Mouse (Mus musculus) megakaryocyte, embryonic 14.5 days (primary cell): ENCODE data around the gene Ttyh1. TPM values are rescaled to one million over a fixed set of nuclear protein-coding genes. Genes with fewer than 3 reads are reported as not detected.

Experiments
- H3K27me3 ChIP-seq: replicated peaks from 2 replicates; pipeline ENCODE3; 2012; ENCODE audit warnings: inconsistent platforms
- H3K36me3 ChIP-seq: replicated peaks from 2 replicates; pipeline ENCODE3; 2012; ENCODE audit warnings: low read length, inconsistent platforms, mixed read lengths
- H3K4me1 ChIP-seq: 2 replicates; pipeline ENCODE4 v1.6.1; 2012; ENCODE audit warnings: inconsistent platforms
- H3K4me3 ChIP-seq: replicated peaks from 2 replicates; pipeline ENCODE3; 2012; ENCODE audit warnings: moderate library complexity, mild to moderate bottlenecking, inconsistent platforms
- H3K9me3 ChIP-seq: 2 replicates; pipeline ENCODE4 v1.6.1; 2012; ENCODE audit warnings: inconsistent platforms
- FLI1 ChIP-seq: IDR thresholded peaks from 2 replicates; pipeline ENCODE4 v1.6.1; 2012; ENCODE audit warnings: low read length, inconsistent platforms, mixed read lengths
- GATA1 ChIP-seq: IDR thresholded peaks from 3 replicates; pipeline ENCODE4 v1.6.1; 2012; ENCODE audit warnings: mixed read lengths, low read length, inconsistent platforms, borderline replicate concordance
- polyA plus RNA-seq: library from polyadenylated mRNA; stranded (reverse); fragments of >175 nt; gene quantifications from 2 replicates; pipeline ENCODE4 v1.2.3, GENCODE M21; 2012; ENCODE audit warnings: low replicate concordance; ENCODE audit not compliant: insufficient read depth

The Ttyh1 gene
- polyA plus RNA-seq, 1 experiment = not detected

DNA sequence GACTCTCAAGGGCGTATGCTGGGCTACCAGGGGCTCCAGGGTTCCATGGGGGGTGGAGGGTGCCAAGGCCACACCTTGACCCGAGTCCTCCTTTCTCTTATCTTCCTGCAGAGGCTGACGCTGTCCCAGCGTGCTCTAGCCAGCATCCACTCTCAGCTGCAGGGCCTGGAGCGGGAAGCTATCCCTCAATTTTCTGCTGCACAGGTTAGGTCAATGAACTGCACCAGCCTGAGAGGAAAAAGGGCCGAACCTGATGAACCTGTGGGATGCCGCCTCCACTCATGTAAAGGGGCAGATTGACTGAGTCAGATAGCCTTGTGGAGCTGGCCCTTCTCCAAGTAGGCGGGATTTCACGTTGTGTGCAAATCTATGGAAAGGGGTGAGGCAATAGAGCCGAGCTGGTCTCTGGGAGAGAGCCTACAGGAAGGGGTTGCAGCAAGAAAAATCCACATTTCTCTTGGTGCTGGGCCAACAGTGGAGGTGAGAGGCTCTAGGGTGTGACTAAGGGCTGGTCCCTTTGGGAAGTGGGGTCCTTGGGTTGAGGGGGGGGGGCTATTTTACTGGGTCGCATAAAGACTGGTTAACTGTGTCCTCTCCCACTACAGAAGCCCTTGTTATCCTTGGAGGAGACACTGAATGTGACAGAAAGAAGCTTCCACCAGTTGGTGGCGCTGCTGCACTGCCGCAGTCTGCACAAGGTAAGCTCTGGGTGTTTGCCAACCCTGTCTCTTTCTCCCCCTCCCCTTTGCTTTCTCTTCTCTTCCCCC is 11.7 kb downstream of the Ttyh1 start:
- Histone ChIP-seq H3K27me3 (peaks cover 2% of the 10 kb centered on the region), H3K4me3 (peak overlapping the region; percentile 36), H3K9me3 (no peaks in the 10 kb centered on the region), H3K4me1 (peaks cover 61% of the 10 kb centered on the region), H3K36me3 (peaks cover 47% of the 10 kb centered on the region)
- TF ChIP-seq GATA1 (no peak), FLI1 (no peak)

DNA sequence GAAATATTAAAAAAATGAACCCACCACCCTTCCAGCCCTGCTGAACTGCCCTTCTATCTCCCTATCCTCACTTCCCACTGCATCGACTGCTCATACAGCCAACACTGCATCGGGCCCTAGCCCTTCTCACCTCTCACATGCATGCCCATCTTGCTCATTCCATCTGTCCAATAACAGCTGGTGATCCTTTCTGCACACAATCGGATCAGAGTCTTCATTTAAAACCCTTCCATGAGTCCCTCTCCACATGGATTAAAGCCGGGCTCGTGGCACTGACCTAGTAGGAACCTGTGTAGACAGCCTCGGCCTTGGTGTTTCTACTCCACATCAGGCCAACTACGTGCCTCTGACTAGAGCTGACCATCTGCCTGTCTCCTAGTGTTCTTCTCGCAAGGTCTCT is 12.8 kb downstream of the Ttyh1 start:
- TF ChIP-seq FLI1 (no peak), GATA1 (no peak)
- peaks cover 2% of the 10 kb centered on the region for H3K27me3 ChIP-seq
- H3K4me3 ChIP-seq = no peak overlapping the region
- no peaks in the 10 kb centered on the region for H3K9me3 ChIP-seq
- peaks cover 47% of the 10 kb centered on the region for H3K36me3 ChIP-seq
- H3K4me1 ChIP-seq = peaks cover 61% of the 10 kb centered on the region

DNA sequence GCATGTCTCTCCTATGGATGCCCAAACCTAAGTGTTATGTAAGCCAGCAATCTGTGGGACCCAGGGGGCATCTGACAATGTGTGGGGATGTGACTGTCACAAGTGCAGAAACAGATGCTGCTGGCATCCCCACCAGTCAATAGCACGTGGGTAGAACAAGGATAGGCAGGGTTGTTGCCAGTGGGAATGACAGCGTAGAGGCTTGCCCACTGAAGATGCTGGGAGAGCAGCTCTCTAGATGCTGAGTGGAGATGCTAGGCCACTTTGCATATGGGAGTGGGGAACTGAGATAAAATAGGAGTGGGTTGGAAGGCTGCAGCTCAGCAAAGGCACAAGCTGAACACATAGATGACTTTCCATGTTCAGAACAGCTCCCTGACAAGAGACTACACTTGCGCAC is 13.4 kb downstream of the Ttyh1 start:
- H3K9me3 ChIP-seq = no peaks in the 10 kb centered on the region

DNA sequence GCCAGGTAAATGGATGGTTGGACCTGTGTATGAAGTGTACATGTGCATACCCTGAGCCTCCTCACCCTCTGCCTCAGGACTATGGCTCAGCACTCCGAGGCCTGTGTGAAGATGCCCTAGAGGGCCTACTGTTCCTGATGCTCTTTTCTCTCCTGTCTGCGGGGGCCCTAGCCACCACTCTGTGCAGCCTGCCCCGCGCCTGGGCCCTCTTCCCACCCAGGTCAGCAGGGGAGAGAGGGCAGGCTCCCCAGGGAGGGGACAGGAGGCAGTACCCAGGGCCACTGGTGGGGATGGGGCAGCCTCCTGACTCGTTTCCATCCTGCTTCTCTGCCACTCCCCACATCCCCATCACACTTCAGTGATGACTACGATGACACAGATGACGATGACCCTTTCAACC is 13.8 kb downstream of the Ttyh1 start:
- Histone ChIP-seq H3K9me3 (no peaks in the 10 kb centered on the region), H3K4me3 (no peak overlapping the region), H3K27me3 (no peaks in the 10 kb centered on the region), H3K4me1 (peaks cover 67% of the 10 kb centered on the region), H3K36me3 (peaks cover 41% of the 10 kb centered on the region)
- no peak for TF ChIP-seq GATA1

More for the DNA sequence above, 13.4 kb downstream of the Ttyh1 start:
- Histone ChIP-seq H3K4me3 (no peak overlapping the region), H3K4me1 (peaks cover 63% of the 10 kb centered on the region), H3K36me3 (peaks cover 42% of the 10 kb centered on the region), H3K27me3 (no peaks in the 10 kb centered on the region)
- no peak for TF ChIP-seq FLI1
- no peak for TF ChIP-seq GATA1

DNA sequence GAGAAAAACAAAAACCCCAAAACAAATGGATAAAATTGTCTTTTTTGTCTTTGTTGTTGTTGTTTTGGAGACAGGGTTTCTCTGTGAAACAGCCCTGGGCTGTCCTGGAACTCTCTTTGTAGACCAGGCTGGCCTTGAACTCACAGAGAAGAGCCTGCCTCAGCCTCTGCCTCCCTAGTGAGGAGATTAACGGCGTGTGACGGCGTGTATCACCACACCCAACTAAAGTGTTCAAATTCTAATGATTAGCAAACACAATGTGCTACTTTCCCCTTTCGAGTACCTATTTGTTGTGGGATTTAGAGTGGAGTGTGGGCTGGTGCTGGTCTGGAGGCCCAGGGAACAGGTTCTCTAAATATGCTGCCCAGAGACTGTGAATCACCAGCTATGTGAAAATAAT is 15.7 kb downstream of the Ttyh1 start:
- Histone ChIP-seq H3K4me3 (peak overlapping the region; percentile 79), H3K9me3 (no peaks in the 10 kb centered on the region), H3K36me3 (peaks cover 57% of the 10 kb centered on the region), H3K27me3 (no peaks in the 10 kb centered on the region), H3K4me1 (peaks cover 81% of the 10 kb centered on the region)
- TF ChIP-seq GATA1 (no peak), FLI1 (no peak)

DNA sequence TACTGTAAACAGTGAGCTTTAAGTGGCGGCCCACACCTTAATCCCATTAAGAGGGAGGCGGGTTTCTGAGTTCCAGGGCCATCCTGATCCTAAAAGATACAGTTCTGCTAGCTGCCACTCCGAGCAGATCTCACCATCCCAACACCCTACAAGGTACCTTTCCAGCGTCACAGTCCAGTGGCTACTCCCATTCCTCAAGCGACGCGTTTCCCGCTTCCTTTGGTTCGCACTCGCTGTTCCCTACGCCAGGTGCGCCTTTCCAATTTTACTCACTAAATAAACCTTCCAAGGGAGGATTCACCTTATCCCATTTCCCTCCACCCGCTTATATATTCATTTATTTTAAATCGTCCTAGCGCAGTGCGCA is 17.2 kb downstream of the Ttyh1 start:
- Histone ChIP-seq H3K4me3 (peak overlapping the region; percentile 100), H3K36me3 (peaks cover 72% of the 10 kb centered on the region), H3K4me1 (peaks cover 72% of the 10 kb centered on the region), H3K27me3 (no peaks in the 10 kb centered on the region), H3K9me3 (no peaks in the 10 kb centered on the region)
- TF ChIP-seq FLI1 = no peak

DNA sequence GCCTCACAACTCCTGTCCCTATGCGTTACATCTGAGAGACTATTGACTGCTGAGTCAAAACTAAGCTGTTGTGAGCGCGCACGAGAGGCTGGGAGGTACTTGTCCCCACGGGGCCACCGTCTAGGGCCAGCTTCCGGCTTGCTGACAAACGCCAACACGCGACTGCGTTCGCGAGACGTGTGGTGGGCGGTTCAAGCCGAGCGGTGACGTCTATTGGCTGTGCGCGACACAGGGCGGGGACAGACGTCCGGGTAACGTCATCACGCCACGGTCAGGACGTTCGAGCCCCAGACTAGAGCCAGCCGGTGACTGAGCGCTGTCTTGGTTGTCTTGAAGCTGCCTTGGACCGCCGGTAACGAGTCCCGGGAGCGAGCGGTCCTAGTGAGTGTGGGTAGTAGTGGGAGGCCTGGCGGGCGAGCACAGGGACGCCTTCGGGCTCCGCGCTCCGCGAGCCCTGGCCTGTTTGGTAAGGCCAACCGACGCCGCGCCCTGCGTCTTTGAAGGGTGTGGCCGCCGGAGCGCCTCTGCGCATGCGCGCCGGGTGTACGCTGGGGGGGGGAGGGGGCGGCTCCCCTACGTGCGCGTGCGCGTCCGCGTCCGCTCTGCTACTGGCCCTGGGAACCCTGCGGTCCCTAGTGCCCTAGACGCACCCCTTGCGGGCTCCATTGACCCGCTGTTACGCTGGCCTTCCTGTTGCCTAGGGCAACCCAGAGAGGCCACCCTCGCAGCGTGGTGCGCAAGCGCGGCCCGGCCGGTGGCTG is 17.7 kb downstream of the Ttyh1 start, which contains the start of gene Leng8:
TSS of gene Leng8 (plus strand) at position 269 of the 761 bp plus-strand sequence.
- TF ChIP-seq FLI1 = peak; percentile 56; the same call in 1 of the 2 replicates
- TF ChIP-seq GATA1 = no peak
- H3K9me3 ChIP-seq = no peaks in the 10 kb centered on the region
- peaks cover 70% of the 10 kb centered on the region for H3K4me1 ChIP-seq
- H3K4me3 ChIP-seq = peak within 1 kb of the TSS; percentile 100
- peaks cover 74% of the 10 kb centered on the region for H3K36me3 ChIP-seq
- no peaks in the 10 kb centered on the region for H3K27me3 ChIP-seq

DNA sequence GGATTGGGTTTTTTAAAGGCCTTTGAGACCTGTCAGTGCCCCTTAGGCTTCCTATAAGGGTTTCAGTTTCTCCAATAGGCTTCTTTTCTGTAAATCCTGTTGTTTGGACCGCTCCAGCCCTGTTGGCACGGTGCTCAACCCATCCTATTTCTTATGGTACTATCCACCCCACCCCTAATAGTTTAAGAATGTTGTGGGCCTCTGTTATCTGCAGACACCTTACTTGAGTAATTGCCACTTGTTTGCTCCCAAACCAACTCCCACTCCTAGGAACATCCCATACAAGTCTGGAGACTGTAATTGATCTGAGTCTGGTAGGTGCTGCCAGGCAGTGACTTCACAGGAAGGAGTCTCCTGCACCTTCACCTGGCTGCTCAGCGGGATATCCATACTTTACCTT is 18.5 kb downstream of the Ttyh1 start:
- H3K9me3 ChIP-seq = no peaks in the 10 kb centered on the region
- peaks cover 63% of the 10 kb centered on the region for H3K4me1 ChIP-seq
- H3K27me3 ChIP-seq = no peaks in the 10 kb centered on the region
- H3K4me3 ChIP-seq = peak overlapping the region; percentile 100
- peaks cover 74% of the 10 kb centered on the region for H3K36me3 ChIP-seq
- TF ChIP-seq GATA1 = no peak

DNA sequence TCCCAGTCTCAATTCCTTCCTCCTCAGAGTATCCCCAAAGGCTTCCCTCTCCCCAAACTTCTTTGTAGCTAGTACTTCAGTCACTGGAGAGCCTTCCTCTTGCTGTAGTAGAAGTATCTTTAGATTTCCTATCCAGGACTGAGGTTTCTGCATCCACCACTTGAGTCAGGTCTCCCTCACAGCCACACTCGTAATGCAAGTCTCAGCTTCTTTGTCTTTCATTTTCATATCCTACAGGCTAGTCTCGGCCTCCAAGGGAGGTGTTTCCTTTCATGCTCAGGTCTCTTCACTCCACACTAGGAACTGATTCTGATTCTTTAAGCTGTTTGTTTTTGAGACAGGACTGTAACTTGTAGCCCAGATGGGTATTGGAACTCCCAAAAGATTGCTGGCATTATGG is 19.0 kb downstream of the Ttyh1 start:
- H3K36me3 ChIP-seq = peaks cover 74% of the 10 kb centered on the region

DNA sequence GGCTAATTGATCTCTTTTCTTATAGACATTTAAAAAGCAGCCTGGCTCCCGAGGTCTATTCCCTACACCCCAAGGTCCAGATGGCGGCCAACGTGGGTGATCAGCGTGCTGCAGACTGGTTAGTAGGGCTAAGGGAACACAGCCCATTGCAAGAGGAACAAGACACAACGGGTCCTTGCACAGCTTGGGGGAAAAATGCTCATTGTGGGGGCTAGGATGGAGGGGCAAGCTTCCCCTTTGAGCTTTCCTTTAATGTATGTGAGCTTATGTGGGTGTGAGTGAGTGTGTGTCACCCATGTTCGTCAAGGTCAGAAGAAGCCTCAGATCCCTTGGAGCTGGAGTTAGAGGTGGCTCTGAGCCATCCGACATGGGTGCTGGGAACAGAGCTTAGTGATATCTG is 19.5 kb downstream of the Ttyh1 start:
- TF ChIP-seq GATA1 = no peak
- Histone ChIP-seq H3K4me1 (peaks cover 54% of the 10 kb centered on the region), H3K36me3 (peaks cover 74% of the 10 kb centered on the region), H3K4me3 (peak overlapping the region; percentile 56), H3K9me3 (no peaks in the 10 kb centered on the region), H3K27me3 (no peaks in the 10 kb centered on the region)

More for the DNA sequence above, 19.0 kb downstream of the Ttyh1 start:
- Histone ChIP-seq H3K27me3 (no peaks in the 10 kb centered on the region), H3K4me1 (peaks cover 59% of the 10 kb centered on the region), H3K4me3 (peak overlapping the region; percentile 100), H3K9me3 (no peaks in the 10 kb centered on the region)
- TF ChIP-seq GATA1 (no peak), FLI1 (no peak)

DNA sequence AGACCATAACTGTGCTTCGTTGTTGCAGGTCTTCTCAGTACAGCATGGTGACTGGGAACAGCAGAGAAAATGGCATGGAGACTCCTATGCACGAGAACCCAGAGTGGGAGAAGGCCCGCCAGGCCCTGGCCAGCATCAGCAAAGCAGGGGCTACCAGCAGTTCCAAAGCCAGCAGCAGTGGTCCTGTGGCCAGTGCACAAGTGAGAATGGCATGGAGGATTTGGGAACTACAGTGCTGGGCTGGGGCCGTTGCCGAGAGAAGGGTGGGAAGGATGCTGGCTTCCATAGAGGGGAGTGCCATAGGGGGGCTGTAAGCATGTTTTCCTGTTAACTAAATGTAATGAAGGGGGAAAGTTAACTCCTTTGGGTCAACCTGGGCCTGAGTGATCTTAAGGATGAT is 20.2 kb downstream of the Ttyh1 start:
- Histone ChIP-seq H3K36me3 (peaks cover 74% of the 10 kb centered on the region), H3K9me3 (no peaks in the 10 kb centered on the region), H3K4me1 (peaks cover 52% of the 10 kb centered on the region), H3K4me3 (no peak overlapping the region), H3K27me3 (no peaks in the 10 kb centered on the region)
- TF ChIP-seq FLI1 = no peak
- TF ChIP-seq GATA1 = no peak
